Mouse (Mus musculus): ENCODE data around the gene Lrrc28. TPM values are rescaled to one million over a fixed set of nuclear protein-coding genes. Genes with fewer than 3 reads are reported as not detected.
"Not testable (repeated sequence)": the region's sequence is repeated elsewhere in the genome, so short reads cannot be mapped to it uniquely, and the experiment has no call there.

Lrrc28 gene
- polyA plus RNA-seq, 2 experiments: 5.0 to 11.3 TPM

DNA sequence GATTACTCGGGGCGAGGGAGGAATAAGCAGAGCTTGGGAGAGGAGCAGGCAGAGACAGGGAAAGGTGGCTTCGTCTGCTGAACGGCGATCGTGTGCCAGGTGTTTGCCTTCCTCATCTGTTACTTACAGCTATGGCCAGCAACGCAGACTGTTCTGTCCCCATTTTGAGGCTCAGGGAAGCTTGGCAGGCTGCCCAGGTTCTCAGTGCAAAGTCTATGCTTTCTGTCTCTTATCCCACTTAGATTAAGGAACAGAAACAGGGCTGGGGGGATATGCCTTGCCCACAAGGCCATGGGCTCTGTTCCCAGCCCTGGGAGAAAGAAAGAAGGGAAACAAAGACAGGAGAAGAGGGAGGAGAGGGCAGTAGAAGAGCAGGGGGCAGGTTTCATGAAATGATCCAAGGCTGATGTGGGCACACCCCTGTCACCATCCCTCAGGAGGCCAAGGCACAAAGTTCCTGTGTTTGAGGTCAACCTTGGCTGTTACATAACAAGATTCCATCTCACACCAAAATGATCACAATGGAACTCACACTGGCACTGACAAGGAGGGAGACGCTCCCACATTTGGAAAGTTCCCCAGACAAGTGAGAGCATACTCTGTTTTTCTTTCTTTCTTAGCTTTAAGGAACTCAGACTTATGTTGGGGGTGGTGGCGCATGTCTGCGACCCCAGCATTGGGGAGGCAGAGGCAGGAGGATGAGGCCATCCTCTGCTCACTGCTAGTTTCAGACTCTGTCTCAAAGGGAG, 116.8 kb downstream of the Lrrc28 start:
- no peak for ATAC-seq (ENCODE audit: insufficient read depth)
- Histone ChIP-seq H3K9me3 (ENCODE audit: control insufficient read depth, low read length) (no peaks in the 10 kb centered on the region), H3K27ac (no peak overlapping the region), H3K27me3 (ENCODE audit: control insufficient read depth, insufficient read depth, low read length) (no peaks in the 10 kb centered on the region), H3K36me3 (replicated peaks; ENCODE audit: control insufficient read depth, insufficient read depth, low read depth) (no peaks in the 10 kb centered on the region), H3K4me3 (ENCODE audit: insufficient read depth in 1 of 2, low read depth in 2 of 2, low read length in 2 of 2) (no peak overlapping the region), H3K4me2 (ENCODE audit: low read depth) (no peak overlapping the region), H3K4me1 (replicated peaks; ENCODE audit: control insufficient read depth in 2 of 2, insufficient read depth in 2 of 2, low read length in 1 of 2) (peaks cover 0 to 5% of the 10 kb centered on the region in 2 experiments; a peak in 1 of 4 replicates), H3K9ac (replicated peaks) (no peak overlapping the region)
- peak in 1 of 3 experiments; percentile 4 for DNase-seq (ENCODE audit: low read depth in 3 of 3, low spot score in 3 of 3)
- WGBS (ENCODE audit: insufficient replicate concordance): 69% methylated on average over 10 of the region's 10 CpGs
- TF ChIP-seq EP300 (IDR thresholded peaks at IDR 0.05; ENCODE audit: low read depth) (no peak), CTCF (IDR thresholded peaks at IDR 0.05; ENCODE audit: low read depth) (no peak)

DNA sequence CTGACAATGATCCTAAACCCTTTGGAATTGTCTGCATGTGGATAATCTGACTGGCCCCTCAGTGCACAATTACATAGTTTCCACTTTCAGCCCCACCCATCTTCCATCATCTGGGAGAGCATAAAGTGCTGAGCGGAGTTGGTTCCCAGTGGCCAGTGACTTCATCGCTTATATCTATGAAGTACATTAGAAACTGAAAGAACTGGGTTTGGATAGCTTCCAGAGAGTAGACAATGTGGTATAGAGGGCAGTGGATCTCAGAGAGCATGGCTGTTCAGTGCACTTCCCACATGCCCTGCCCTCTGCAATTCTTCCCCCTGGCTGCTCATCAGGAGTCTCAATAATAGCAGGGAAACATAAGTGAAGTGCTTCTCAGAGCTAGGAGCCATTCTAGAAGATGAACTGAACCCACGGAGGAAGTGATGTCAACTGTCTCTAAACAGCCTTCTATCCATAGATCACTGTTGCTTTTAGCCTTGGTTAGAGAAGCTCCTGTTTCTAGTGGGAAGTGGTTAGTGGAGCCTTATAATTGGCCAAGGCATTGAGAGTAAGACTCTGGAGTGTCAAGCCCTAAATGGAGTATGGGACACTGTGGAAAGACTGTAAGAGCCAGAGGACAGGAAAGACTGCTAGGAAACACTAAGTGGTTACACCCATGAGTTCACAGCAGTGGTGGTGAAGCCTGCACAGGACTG, 119.0 kb downstream of the Lrrc28 start:
- no peak overlapping the region for H3K4me3 ChIP-seq (ENCODE audit: insufficient read depth in 1 of 2, low read depth in 2 of 2, low read length in 2 of 2)
- no peak overlapping the region for H3K9ac ChIP-seq (replicated peaks)
- no peak for TF ChIP-seq CTCF (IDR thresholded peaks at IDR 0.05; ENCODE audit: low read depth)
- no peak for TF ChIP-seq EP300 (IDR thresholded peaks at IDR 0.05; ENCODE audit: low read depth)
- 69% methylated on average over 3 of the region's 3 CpGs for WGBS (ENCODE audit: insufficient replicate concordance)
- H3K9me3 ChIP-seq (ENCODE audit: control insufficient read depth, low read length): no peaks in the 10 kb centered on the region
- ATAC-seq (ENCODE audit: insufficient read depth) (no peak), DNase-seq (ENCODE audit: low read depth in 3 of 3, low spot score in 3 of 3) (no peak)
- no peak overlapping the region for H3K4me2 ChIP-seq (ENCODE audit: low read depth)
- no peaks in the 10 kb centered on the region for H3K27me3 ChIP-seq (ENCODE audit: control insufficient read depth, insufficient read depth, low read length)
- no peak overlapping the region for H3K27ac ChIP-seq
- H3K4me1 ChIP-seq (replicated peaks; ENCODE audit: control insufficient read depth in 2 of 2, insufficient read depth in 2 of 2, low read length in 1 of 2): peaks cover 0 to 5% of the 10 kb centered on the region in 2 experiments; a peak in 1 of 4 replicates
- no peaks in the 10 kb centered on the region for H3K36me3 ChIP-seq (replicated peaks; ENCODE audit: control insufficient read depth, insufficient read depth, low read depth)

DNA sequence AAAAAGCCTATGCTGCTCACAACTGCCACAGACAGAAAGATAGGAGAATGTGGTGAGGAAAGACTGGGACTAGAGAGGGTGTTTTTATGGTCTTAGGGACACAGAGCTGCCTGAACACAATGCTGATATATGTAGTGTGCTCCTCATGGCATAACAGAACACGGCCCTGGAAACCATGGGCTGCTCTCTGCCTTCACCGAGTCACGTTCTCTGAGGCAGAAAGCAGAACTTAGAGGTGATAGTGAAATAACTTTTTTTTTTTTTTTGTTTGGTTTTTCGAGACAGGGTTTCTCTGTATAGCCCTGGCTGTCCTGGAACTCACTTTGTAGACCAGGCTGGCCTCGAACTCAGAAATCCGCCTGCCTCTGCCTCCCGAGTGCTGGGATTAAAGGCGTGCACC, 121.0 kb downstream of the Lrrc28 start:
- not testable (repeated sequence) for H3K4me1 ChIP-seq (replicated peaks; ENCODE audit: control insufficient read depth in 2 of 2, insufficient read depth in 2 of 2, low read length in 1 of 2); H3K27ac ChIP-seq; DNase-seq (ENCODE audit: low read depth in 3 of 3, low spot score in 3 of 3); H3K27me3 ChIP-seq (ENCODE audit: control insufficient read depth, insufficient read depth, low read length); H3K4me2 ChIP-seq (ENCODE audit: low read depth); H3K9me3 ChIP-seq (ENCODE audit: control insufficient read depth, low read length); ATAC-seq (ENCODE audit: insufficient read depth); H3K4me3 ChIP-seq (ENCODE audit: insufficient read depth in 1 of 2, low read depth in 2 of 2, low read length in 2 of 2); H3K9ac ChIP-seq (replicated peaks); H3K36me3 ChIP-seq (replicated peaks; ENCODE audit: control insufficient read depth, insufficient read depth, low read depth)
- WGBS (ENCODE audit: insufficient replicate concordance): 60% methylated on average over 8 of the region's 8 CpGs

DNA sequence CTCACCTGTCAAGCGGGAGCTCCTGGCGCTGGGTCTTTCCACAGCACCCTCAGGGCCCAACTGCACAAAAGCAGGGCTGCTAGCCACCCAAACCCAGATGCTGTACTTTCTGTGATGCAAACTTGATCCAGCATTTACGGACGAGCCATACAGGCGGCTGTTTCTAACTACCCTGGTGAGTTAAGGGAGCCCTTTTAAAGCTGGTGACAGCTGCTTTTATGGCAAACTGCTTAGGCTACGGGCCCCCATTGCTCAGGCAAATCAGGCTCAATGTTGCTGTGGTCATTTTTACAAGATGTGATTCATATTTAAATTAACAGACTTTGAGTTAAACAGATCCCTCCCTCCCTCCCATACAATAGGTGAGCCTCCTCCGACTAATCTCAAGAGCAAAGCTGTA, 121.7 kb downstream of the Lrrc28 start:
- Histone ChIP-seq H3K27me3 (ENCODE audit: control insufficient read depth, insufficient read depth, low read length) (no peaks in the 10 kb centered on the region), H3K9ac (replicated peaks) (no peak overlapping the region), H3K36me3 (replicated peaks; ENCODE audit: control insufficient read depth, insufficient read depth, low read depth) (no peaks in the 10 kb centered on the region), H3K4me2 (ENCODE audit: low read depth) (no peak overlapping the region), H3K4me1 (replicated peaks; ENCODE audit: control insufficient read depth in 2 of 2, insufficient read depth in 2 of 2, low read length in 1 of 2) (peaks cover 0 to 3% of the 10 kb centered on the region in 2 experiments; a peak in 1 of 4 replicates), H3K9me3 (ENCODE audit: control insufficient read depth, low read length) (no peaks in the 10 kb centered on the region), H3K27ac (no peak overlapping the region), H3K4me3 (ENCODE audit: insufficient read depth in 1 of 2, low read depth in 2 of 2, low read length in 2 of 2) (no peak overlapping the region)
- no peak for DNase-seq (ENCODE audit: low read depth in 3 of 3, low spot score in 3 of 3)
- WGBS (ENCODE audit: insufficient replicate concordance): 77% methylated on average over 7 of the region's 7 CpGs
- no peak for ATAC-seq (ENCODE audit: insufficient read depth)
- no peak for TF ChIP-seq EP300 (IDR thresholded peaks at IDR 0.05; ENCODE audit: low read depth)
- TF ChIP-seq CTCF (IDR thresholded peaks at IDR 0.05; ENCODE audit: low read depth): no peak

DNA sequence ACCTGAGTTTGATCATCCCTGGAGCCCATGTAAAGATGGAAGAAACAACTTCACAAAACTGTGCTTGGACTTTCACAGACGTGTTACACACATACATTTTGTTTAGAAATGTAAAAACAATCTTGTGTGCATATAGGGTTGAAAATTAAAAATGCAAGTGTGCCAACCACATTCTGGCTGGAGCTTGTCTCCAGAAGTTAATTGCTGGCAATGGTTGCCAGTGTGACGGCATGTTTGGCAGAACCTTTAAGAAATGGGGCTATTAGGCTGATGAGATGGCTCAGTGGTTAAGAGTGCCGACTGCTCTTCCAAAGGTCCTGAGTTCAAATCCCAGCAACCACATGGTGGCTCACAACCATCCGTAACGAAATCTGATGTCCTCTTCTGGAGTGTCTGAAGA, 123.3 kb downstream of the Lrrc28 start:
- WGBS (ENCODE audit: insufficient replicate concordance): 60% methylated on average over 3 of the region's 5 CpGs

More for the DNA sequence above, 123.3 kb downstream of the Lrrc28 start:
- H3K4me3 ChIP-seq (ENCODE audit: insufficient read depth in 1 of 2, low read depth in 2 of 2, low read length in 2 of 2); H3K27ac ChIP-seq; H3K36me3 ChIP-seq (replicated peaks; ENCODE audit: control insufficient read depth, insufficient read depth, low read depth); H3K9me3 ChIP-seq (ENCODE audit: control insufficient read depth, low read length); DNase-seq (ENCODE audit: low read depth in 3 of 3, low spot score in 3 of 3); H3K27me3 ChIP-seq (ENCODE audit: control insufficient read depth, insufficient read depth, low read length); ATAC-seq (ENCODE audit: insufficient read depth); H3K4me1 ChIP-seq (replicated peaks; ENCODE audit: control insufficient read depth in 2 of 2, insufficient read depth in 2 of 2, low read length in 1 of 2); H3K4me2 ChIP-seq (ENCODE audit: low read depth); H3K9ac ChIP-seq (replicated peaks): not testable (repeated sequence)

All from liver, embryonic 14.5 days (tissue).